Mouse (Mus musculus): ENCODE measurements around the gene Kcnh4. TPM values are rescaled to one million over a fixed set of nuclear protein-coding genes. Genes with fewer than 3 reads are reported as not detected.

Kcnh4 gene
- polyA plus RNA-seq, 1 experiment from 2014 or later, result not detected

DNA sequence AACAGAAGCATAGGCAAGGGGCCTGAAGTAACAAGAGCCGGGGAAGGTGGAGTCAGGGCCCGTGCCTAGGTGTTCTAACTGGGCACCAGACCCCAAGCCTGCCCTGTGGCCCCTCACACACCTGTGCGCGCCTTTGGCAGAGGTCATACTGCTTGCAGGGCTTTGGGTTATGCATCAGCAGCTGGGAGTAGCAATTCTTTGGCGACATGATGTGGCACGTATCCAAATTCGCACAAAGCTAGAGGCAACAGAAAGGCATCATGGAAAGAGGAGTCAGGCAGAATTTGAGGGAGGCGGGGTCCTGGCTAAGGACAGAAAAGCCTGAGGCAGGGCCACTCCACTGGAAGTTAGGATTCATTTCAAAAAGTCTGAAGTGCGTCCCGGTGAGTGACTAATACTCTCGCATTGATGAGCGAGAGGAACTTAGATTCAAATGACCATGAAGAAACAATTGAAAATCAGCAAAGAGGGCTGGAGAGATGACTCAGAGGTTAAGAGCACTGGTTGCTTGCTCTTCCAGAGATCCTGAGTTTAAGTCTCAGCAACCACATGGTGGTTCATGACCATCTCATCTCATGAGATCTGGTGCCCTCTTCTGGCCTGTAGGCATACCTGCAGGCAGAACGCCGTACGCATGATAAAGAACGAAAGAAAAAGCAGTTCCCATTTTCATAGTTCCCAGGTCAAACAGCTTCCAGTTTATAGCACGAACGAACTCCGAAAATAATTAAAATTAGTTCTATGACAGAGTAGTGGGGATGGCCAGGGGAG lies 57.5 kb downstream of the Kcnh4 start:
- Histone ChIP-seq H3K4me1 (peaks cover 11% of the 10 kb centered on the region; the same call in 1 of the 2 replicates), H3K36me3 (peaks cover 29% of the 10 kb centered on the region), H3K27me3 (no peaks in the 10 kb centered on the region), H3K4me3 (no peak overlapping the region; the same call in 1 of the 2 replicates), H3K9me3 (no peaks in the 10 kb centered on the region), H3K4me2 (replicated peaks) (peak overlapping the region; percentile 56), H3K9ac (no peak overlapping the region; the same call in 1 of the 2 replicates), H3K27ac (no peak overlapping the region)
- ATAC-seq (ENCODE audit: low FRiP score, low read depth), result no peak
- 35% methylated on average over 19 of the region's 19 CpGs for WGBS

DNA sequence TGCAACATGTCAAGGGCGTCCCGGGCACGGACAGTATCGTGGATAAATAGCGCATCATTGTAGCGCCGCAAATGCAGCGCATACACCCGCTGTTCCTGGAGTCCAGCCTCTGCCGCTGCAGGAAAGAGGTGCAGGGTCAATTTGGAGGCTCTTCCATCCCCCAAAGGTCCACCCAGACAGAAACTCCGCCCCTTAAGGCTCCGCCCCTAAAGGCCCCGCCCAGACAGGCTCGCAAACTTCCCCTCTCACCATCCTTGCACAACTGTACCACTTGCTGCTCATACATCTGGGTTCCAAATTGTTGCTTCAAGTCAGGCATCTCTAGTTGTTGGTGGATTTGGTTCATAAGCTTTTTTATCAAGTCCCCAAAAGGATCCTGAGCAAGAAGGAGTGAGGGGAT lies 58.4 kb downstream of the Kcnh4 start:
- ATAC-seq (ENCODE audit: low FRiP score, low read depth), result no peak
- H3K9ac ChIP-seq, result peak overlapping the region; percentile 50; the same call in 1 of the 2 replicates
- 4% methylated on average over 14 of the region's 14 CpGs for WGBS

DNA sequence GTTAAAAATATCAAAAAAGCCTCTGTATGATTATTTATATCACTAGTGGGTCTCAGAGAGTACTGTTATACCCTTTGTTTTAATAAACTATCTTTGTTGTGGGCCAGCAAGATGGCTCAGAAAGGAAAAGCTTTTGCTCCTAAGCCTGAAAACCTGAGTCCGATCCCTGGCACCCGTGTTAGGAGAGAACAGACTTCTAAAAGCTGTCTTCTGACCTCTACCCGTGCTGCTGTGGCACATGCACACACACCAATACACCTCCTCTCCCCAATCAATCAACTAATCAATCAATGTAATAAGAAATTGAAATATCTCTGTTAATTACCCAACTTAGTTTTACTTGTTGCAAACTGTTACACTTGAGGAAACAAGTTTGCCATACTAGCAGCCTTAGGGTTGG lies 59.0 kb downstream of the Kcnh4 start:
- H3K27ac ChIP-seq, result no peak overlapping the region
- no peaks in the 10 kb centered on the region for H3K27me3 ChIP-seq
- H3K9me3 ChIP-seq, result no peaks in the 10 kb centered on the region
- H3K4me3 ChIP-seq, result no peak overlapping the region
- H3K4me2 ChIP-seq (replicated peaks), result peak overlapping the region; percentile 58
- H3K9ac ChIP-seq, result 0 out of 2 replicates have a peak overlapping the region, but pooled peaks have one; percentile 50
- 68% methylated on average over 3 of the region's 3 CpGs for WGBS
- H3K36me3 ChIP-seq, result peaks cover 14% of the 10 kb centered on the region
- peaks cover 11% of the 10 kb centered on the region; the same call in 1 of the 2 replicates for H3K4me1 ChIP-seq
- no peak for ATAC-seq (ENCODE audit: low FRiP score, low read depth)

More for the DNA sequence above, 58.4 kb downstream of the Kcnh4 start:
- Histone ChIP-seq H3K36me3 (peaks cover 20% of the 10 kb centered on the region), H3K4me3 (peak overlapping the region; percentile 36), H3K4me2 (replicated peaks) (peak overlapping the region; percentile 58), H3K9me3 (no peaks in the 10 kb centered on the region), H3K27ac (no peak overlapping the region), H3K4me1 (peaks cover 11% of the 10 kb centered on the region; the same call in 1 of the 2 replicates), H3K27me3 (no peaks in the 10 kb centered on the region)

DNA sequence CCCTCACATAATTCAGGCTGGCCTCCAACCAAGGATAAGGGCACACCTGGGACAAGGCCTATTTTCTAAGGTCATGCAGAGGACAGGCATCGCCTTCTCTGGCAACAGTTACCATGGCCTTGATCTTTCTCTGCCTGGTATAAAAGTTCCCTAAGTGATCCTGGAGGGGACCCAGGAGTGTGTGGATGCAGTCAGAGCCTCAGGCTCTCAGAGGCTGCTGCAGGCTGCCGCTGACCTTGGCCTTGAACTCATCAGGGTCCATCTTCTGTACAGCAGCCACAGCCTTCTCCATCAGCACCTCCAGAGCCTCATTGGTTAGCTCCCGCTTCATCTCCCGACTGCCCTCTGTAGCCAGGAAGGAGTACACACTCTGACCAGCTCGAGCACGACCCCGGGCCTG lies 61.8 kb downstream of the Kcnh4 start:
- ATAC-seq (ENCODE audit: low FRiP score, low read depth), result no peak
- Histone ChIP-seq H3K36me3 (no peaks in the 10 kb centered on the region), H3K27me3 (peaks cover 7% of the 10 kb centered on the region; the same call in 1 of the 2 replicates), H3K9me3 (no peaks in the 10 kb centered on the region), H3K9ac (0 out of 2 replicates have a peak overlapping the region, but pooled peaks have one; percentile 36), H3K27ac (no peak overlapping the region), H3K4me1 (peaks cover 11% of the 10 kb centered on the region), H3K4me3 (no peak overlapping the region), H3K4me2 (replicated peaks) (no peak overlapping the region)
- 66% methylated on average over 7 of the region's 7 CpGs for WGBS

DNA sequence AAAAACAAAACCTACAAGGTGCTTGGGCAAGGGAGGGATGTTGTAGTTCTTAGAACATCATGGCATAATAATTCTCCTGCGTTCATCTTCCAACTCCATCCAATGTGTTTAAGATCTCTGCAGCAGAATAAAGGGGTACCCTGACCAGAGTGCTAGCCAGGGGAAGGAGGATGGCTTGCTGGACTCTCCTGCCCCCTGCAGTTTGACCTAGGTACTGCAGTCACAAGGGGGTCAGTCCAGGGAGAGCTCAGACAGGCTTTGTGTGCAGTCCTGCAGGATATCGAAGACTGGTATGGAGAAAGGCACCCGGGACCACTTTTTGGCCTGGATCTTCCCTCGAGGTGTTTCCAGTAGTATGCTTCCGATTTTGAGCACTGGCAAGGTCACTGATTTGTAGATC lies 64.8 kb downstream of the Kcnh4 start:
- 44% methylated on average over 5 of the region's 5 CpGs for WGBS

DNA sequence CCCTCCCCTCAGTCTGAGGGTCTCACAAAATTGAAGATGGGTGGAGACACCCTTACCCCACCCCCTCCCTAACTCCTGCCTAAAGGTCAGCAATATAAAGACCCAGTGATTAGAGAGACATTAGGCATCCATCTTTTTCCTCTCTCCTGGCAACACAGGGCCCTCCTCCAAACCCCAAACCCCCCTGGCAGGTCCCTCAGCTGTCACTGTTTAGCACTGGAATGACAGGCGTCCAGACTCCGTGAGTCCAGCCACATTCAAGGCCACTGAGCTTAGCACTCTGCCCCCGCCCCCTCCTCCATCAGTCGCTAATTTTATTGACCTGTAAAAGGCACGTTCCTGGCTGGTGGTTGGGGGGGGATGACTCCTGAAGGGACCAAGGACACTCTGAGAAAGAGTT lies 66.6 kb downstream of the Kcnh4 start:
- H3K4me1 ChIP-seq, result peaks cover 16% of the 10 kb centered on the region
- no peak overlapping the region for H3K4me3 ChIP-seq
- 0 out of 2 replicates have a peak overlapping the region, but pooled peaks have one; percentile 66 for H3K4me2 ChIP-seq (replicated peaks)
- no peaks in the 10 kb centered on the region for H3K9me3 ChIP-seq
- no peaks in the 10 kb centered on the region for H3K36me3 ChIP-seq
- no peak overlapping the region; the same call in 1 of the 2 replicates for H3K9ac ChIP-seq
- H3K27me3 ChIP-seq, result peaks cover 37% of the 10 kb centered on the region
- ATAC-seq (ENCODE audit: low FRiP score, low read depth), result no peak
- H3K27ac ChIP-seq, result no peak overlapping the region
- WGBS, result 2% methylated on average over 5 of the region's 5 CpGs

More for the DNA sequence above, 64.8 kb downstream of the Kcnh4 start:
- Histone ChIP-seq H3K27ac (no peak overlapping the region), H3K4me3 (no peak overlapping the region), H3K36me3 (no peaks in the 10 kb centered on the region), H3K9me3 (no peaks in the 10 kb centered on the region), H3K27me3 (peaks cover 37% of the 10 kb centered on the region), H3K4me1 (peaks cover 16% of the 10 kb centered on the region), H3K9ac (no peak overlapping the region), H3K4me2 (replicated peaks) (no peak overlapping the region)
- ATAC-seq (ENCODE audit: low FRiP score, low read depth), result no peak

DNA sequence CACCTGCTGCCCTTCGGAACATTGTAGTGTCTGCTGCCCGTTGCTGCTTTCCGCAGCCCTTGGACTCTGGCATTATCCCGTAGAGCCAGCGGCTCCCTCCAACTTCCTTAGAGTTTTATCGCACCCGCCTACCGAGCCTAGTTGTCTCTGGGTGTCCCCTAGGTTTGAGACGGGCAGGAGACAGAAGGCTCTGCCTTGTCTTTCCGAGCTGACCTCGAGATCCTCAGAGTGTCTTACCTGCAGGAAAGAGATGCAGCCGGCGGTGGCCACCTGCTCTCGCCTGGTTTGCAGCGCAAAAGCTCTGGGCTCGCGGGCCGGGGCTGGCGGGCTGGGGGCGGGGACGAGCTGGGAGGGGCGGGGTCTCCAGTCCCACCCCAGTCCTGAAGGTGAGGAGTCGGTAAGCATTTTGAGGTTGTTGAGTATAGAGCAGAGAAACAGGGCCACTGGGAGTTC lies 67.6 kb downstream of the Kcnh4 start, which contains the start of gene Zfp385c:
Gene Zfp385c (minus strand): TSS at position 292 of the 453 bp plus-strand sequence.
- WGBS, result under 1% methylated on average over 23 of the region's 23 CpGs
- ATAC-seq (ENCODE audit: low FRiP score, low read depth), result no peak
- peaks cover 16% of the 10 kb centered on the region for H3K4me1 ChIP-seq
- no peak within 1 kb of the TSS; the same call in 1 of the 2 replicates for H3K9ac ChIP-seq
- no peak within 1 kb of the TSS for H3K27ac ChIP-seq
- peaks cover 37% of the 10 kb centered on the region for H3K27me3 ChIP-seq
- peak within 1 kb of the TSS; percentile 66 for H3K4me2 ChIP-seq (replicated peaks)
- no peaks in the 10 kb centered on the region for H3K9me3 ChIP-seq
- peak within 1 kb of the TSS; percentile 39 for H3K4me3 ChIP-seq
- no peaks in the 10 kb centered on the region for H3K36me3 ChIP-seq

DNA sequence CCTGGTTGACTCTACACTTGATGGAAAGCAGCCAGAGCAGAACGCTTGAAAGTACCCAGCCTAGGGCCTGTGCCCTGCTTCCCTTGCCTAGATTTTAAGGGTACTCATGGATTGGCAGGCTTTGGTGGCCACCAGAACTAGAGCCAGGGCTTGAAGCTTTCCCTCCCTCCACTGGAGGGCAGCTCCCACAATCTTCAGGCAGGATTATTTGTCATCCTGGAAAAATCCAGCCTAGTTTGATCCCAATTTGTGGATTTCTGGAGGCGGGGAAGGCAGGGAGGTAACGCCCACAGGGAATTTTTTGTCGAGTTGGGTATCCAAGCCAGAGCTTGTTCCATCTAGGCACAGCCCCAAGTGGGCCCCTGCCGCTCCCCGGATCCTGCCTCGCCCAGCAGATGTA lies 69.4 kb downstream of the Kcnh4 start:
- Histone ChIP-seq H3K9me3 (no peaks in the 10 kb centered on the region), H3K4me3 (no peak overlapping the region), H3K4me2 (replicated peaks) (no peak overlapping the region), H3K36me3 (no peaks in the 10 kb centered on the region), H3K4me1 (peaks cover 16% of the 10 kb centered on the region), H3K27me3 (peaks cover 37% of the 10 kb centered on the region), H3K9ac (no peak overlapping the region), H3K27ac (no peak overlapping the region)
- WGBS, result 68% methylated on average over 7 of the region's 7 CpGs
- ATAC-seq (ENCODE audit: low FRiP score, low read depth), result no peak

Other genes with a start within 250 kb of the Kcnh4 start
- gene Acly, start 231.9 kb downstream of the Kcnh4 start, polyA plus RNA-seq (2015; fragmentation: Nextera tagmentation; extraction: Ambion mirVana), result 139 and 160 TPM in 2 replicates
- gene Ttc25, start 214.3 kb downstream of the Kcnh4 start, polyA plus RNA-seq (2015; fragmentation: Nextera tagmentation; extraction: Ambion mirVana), result 0.61 and 0.69 TPM in 2 replicates
- gene Cnp, start 185.0 kb downstream of the Kcnh4 start, polyA plus RNA-seq (2015; fragmentation: Nextera tagmentation; extraction: Ambion mirVana), result 31.7 and 33.2 TPM in 2 replicates
- gene Nkiras2, start 140.7 kb downstream of the Kcnh4 start, polyA plus RNA-seq (2015; fragmentation: Nextera tagmentation; extraction: Ambion mirVana), result 81.6 and 84.1 TPM in 2 replicates
- 280 and 283 TPM in 2 replicates for gene Dnajc7, start 139.8 kb downstream of the Kcnh4 start, polyA plus RNA-seq (2015; fragmentation: Nextera tagmentation; extraction: Ambion mirVana)
- gene Zfp385c, start 67.5 kb downstream of the Kcnh4 start, polyA plus RNA-seq (2015; fragmentation: Nextera tagmentation; extraction: Ambion mirVana), result 0.75 and 1.1 TPM in 2 replicates
- 2.9 and 3.7 TPM in 2 replicates for gene Dhx58, start 55.7 kb downstream of the Kcnh4 start, polyA plus RNA-seq (2015; fragmentation: Nextera tagmentation; extraction: Ambion mirVana)
- gene Kat2a, start 47.5 kb downstream of the Kcnh4 start, polyA plus RNA-seq (2015; fragmentation: Nextera tagmentation; extraction: Ambion mirVana), result 53.6 and 53.8 TPM in 2 replicates
- gene Hspb9, start 46.1 kb downstream of the Kcnh4 start, polyA plus RNA-seq (2015; fragmentation: Nextera tagmentation; extraction: Ambion mirVana), result 0.46 TPM in 1 of 2 replicates, not detected in the other
- 23.2 and 24.5 TPM in 2 replicates for gene Rab5c, start 21.7 kb downstream of the Kcnh4 start, polyA plus RNA-seq (2015; fragmentation: Nextera tagmentation; extraction: Ambion mirVana)
- gene Hcrt, start 3.0 kb upstream of the Kcnh4 start, polyA plus RNA-seq (2015; fragmentation: Nextera tagmentation; extraction: Ambion mirVana), result not detected in 2 replicates
- gene Ghdc, start 11.0 kb upstream of the Kcnh4 start, polyA plus RNA-seq (2015; fragmentation: Nextera tagmentation; extraction: Ambion mirVana), result 6.6 and 8.0 TPM in 2 replicates
- gene Stat5b, start 90.8 kb upstream of the Kcnh4 start, polyA plus RNA-seq (2015; fragmentation: Nextera tagmentation; extraction: Ambion mirVana), result 18.9 and 19.8 TPM in 2 replicates
- gene Stat5a, start 99.4 kb upstream of the Kcnh4 start, polyA plus RNA-seq (2015; fragmentation: Nextera tagmentation; extraction: Ambion mirVana), result 5.2 and 5.7 TPM in 2 replicates
- 42.4 and 50.3 TPM in 2 replicates for gene Stat3, start 179.6 kb upstream of the Kcnh4 start, polyA plus RNA-seq (2015; fragmentation: Nextera tagmentation; extraction: Ambion mirVana)
- gene Cavin1, start 210.9 kb upstream of the Kcnh4 start, polyA plus RNA-seq (2015; fragmentation: Nextera tagmentation; extraction: Ambion mirVana), result 136 and 142 TPM in 2 replicates
- 34.0 and 34.4 TPM in 2 replicates for gene Atp6v0a1, start 249.5 kb upstream of the Kcnh4 start, polyA plus RNA-seq (2015; fragmentation: Nextera tagmentation; extraction: Ambion mirVana)